Mouse (Mus musculus) MEL (cell line): Measurements from ENCODE around the gene Naa40. TPM values are rescaled to one million over a fixed set of nuclear protein-coding genes. Genes with fewer than 3 reads are reported as not detected.

Experiments used
- DNase-seq: peaks from one replicate; pipeline ENCODE4 v3.0.0; 2011; ENCODE audit warnings: low read depth, low spot score
- H3K27ac ChIP-seq: 2 replicates; pipeline ENCODE4 v1.5.1; 2012; ENCODE audit warnings: low read depth, mild to moderate bottlenecking, control low read depth, low read length, moderate library complexity; ENCODE audit not compliant: control insufficient read depth
- H3K27me3 ChIP-seq, 2 experiments: fragments of 150-350 bp in 1 of 2; sonication (generic) in 1 of 2; 2 replicates each; pipeline ENCODE4 v1.6.1; 2012; ENCODE audit warnings: low read length in 2 of 2, mild to moderate bottlenecking in 2 of 2, improper control_type of control experiment in 1 of 2, moderate library complexity in 1 of 2; ENCODE audit not compliant: insufficient read depth in 2 of 2, control insufficient read depth in 1 of 2
- H3K36me3 ChIP-seq, 2 experiments: 2 replicates each; pipeline ENCODE4 v1.6.1; 2012 to 2014; ENCODE audit warnings: low read length in 2 of 2, improper control_type of control experiment in 1 of 2, inconsistent platforms in 1 of 2, mild to moderate bottlenecking in 1 of 2; ENCODE audit not compliant: insufficient read depth in 2 of 2, control insufficient read depth in 1 of 2
- H3K4me1 ChIP-seq, 2 experiments: fragments of 150-350 bp in 1 of 2; sonication (generic) in 1 of 2; 2 replicates each; pipeline ENCODE4 v1.6.1; 2012; ENCODE audit warnings: low read length in 2 of 2, improper control_type of control experiment in 1 of 2, mild to moderate bottlenecking in 1 of 2; ENCODE audit not compliant: insufficient read depth in 2 of 2, control insufficient read depth in 1 of 2
- H3K4me3 ChIP-seq, 2 experiments: fragments of 150-350 bp in 1 of 2; sonication (generic) in 1 of 2; 2 replicates each; pipeline ENCODE4 v1.5.1; 2012; ENCODE audit warnings: low read depth in 2 of 2, low read length in 2 of 2, mild to moderate bottlenecking in 2 of 2, moderate library complexity in 2 of 2, control low read depth in 1 of 2, improper control_type of control experiment in 1 of 2; ENCODE audit not compliant: control insufficient read depth in 1 of 2, insufficient read depth in 1 of 2
- H3K79me2 ChIP-seq: 2 replicates; pipeline ENCODE4 v1.6.1; 2012; ENCODE audit warnings: mild to moderate bottlenecking, low read length, moderate library complexity; ENCODE audit not compliant: control insufficient read depth, poor library complexity, insufficient read depth
- H3K9ac ChIP-seq: 2 replicates; pipeline ENCODE4 v1.6.1; 2012; ENCODE audit warnings: low read depth, mild to moderate bottlenecking, control low read depth, low read length, moderate library complexity; ENCODE audit not compliant: control insufficient read depth, poor library complexity, severe bottlenecking
- H3K9me3 ChIP-seq: fragments of 150-350 bp; sonication (generic); replicated peaks from 2 replicates; pipeline ENCODE4 v1.6.1; 2012; ENCODE audit warnings: mild to moderate bottlenecking, low read length, improper control_type of control experiment, moderate library complexity; ENCODE audit not compliant: insufficient read depth
- BHLHE40 ChIP-seq: IDR thresholded peaks from 2 replicates; pipeline ENCODE4 v1.6.1; 2012; ENCODE audit warnings: low read depth, mild to moderate bottlenecking, inconsistent platforms, low read length, improper control_type of control experiment, borderline replicate concordance
- CHD1 ChIP-seq: IDR thresholded peaks from 2 replicates; pipeline ENCODE4 v1.6.1; 2012; ENCODE audit warnings: low read depth, mild to moderate bottlenecking, inconsistent platforms, low read length, improper control_type of control experiment
- CTCF ChIP-seq, 3 experiments: IDR thresholded peaks in 2 of 3; conservative IDR thresholded peaks in 1 of 3; 2 replicates each; pipeline ENCODE4 v1.5.1; 2011 to 2012; ENCODE audit warnings: low read length in 3 of 3, low read depth in 2 of 3, mild to moderate bottlenecking in 2 of 3, improper control_type of control experiment in 1 of 3, inconsistent platforms in 1 of 3, mixed read lengths in 1 of 3, moderate library complexity in 1 of 3; ENCODE audit not compliant: control insufficient read depth in 1 of 3, insufficient read depth in 1 of 3, poor library complexity in 1 of 3, severe bottlenecking in 1 of 3
- E2F4 ChIP-seq: IDR thresholded peaks from 2 replicates; pipeline ENCODE4 v1.6.1; 2011; ENCODE audit warnings: low read depth, low read length, improper control_type of control experiment, borderline replicate concordance
- EP300 ChIP-seq, 2 experiments: IDR thresholded peaks; 2 replicates each; pipeline ENCODE4 v1.6.1; 2011; ENCODE audit warnings: improper control_type of control experiment in 2 of 2, low read length in 2 of 2, low read depth in 1 of 2, mild to moderate bottlenecking in 1 of 2
- GABPA ChIP-seq: IDR thresholded peaks from 2 replicates; pipeline ENCODE4 v1.6.1; 2012; ENCODE audit warnings: low read depth, mild to moderate bottlenecking, inconsistent platforms, low read length, improper control_type of control experiment, moderate library complexity
- GATA1 ChIP-seq: IDR thresholded peaks from 2 replicates; pipeline ENCODE4 v1.6.1; 2011; ENCODE audit warnings: low read depth, low read length, improper control_type of control experiment
- KAT2A ChIP-seq: conservative IDR thresholded peaks from 2 replicates; pipeline ENCODE4 v1.6.1; 2012; ENCODE audit warnings: low read depth, low read length, improper control_type of control experiment, inconsistent platforms
- MAFK ChIP-seq: IDR thresholded peaks from 2 replicates; pipeline ENCODE4 v1.6.1; 2011; ENCODE audit warnings: low read depth, mild to moderate bottlenecking, low read length, improper control_type of control experiment, borderline replicate concordance
- MEF2A ChIP-seq: IDR thresholded peaks from 2 replicates; pipeline ENCODE4 v1.6.1; 2014; ENCODE audit warnings: low read depth, mild to moderate bottlenecking, inconsistent platforms, low read length, improper control_type of control experiment; ENCODE audit not compliant: poor library complexity, insufficient replicate concordance, severe bottlenecking; ENCODE audit errors: extremely low read depth
- MXI1 ChIP-seq: IDR thresholded peaks from 2 replicates; pipeline ENCODE4 v1.6.1; 2011; ENCODE audit warnings: mild to moderate bottlenecking, low read depth, low read length, improper control_type of control experiment
- MYB ChIP-seq: IDR thresholded peaks from 2 replicates; pipeline ENCODE4 v1.6.1; 2011; ENCODE audit warnings: mild to moderate bottlenecking, low read depth, low read length, improper control_type of control experiment
- MYC ChIP-seq: IDR thresholded peaks from 2 replicates; pipeline ENCODE4 v1.6.1; 2011; ENCODE audit warnings: low read depth, mild to moderate bottlenecking, low read length, improper control_type of control experiment, moderate library complexity
- NRF1 ChIP-seq: IDR thresholded peaks from 2 replicates; pipeline ENCODE4 v1.6.1; 2014; ENCODE audit warnings: low read depth, mild to moderate bottlenecking, inconsistent platforms, low read length, improper control_type of control experiment, moderate library complexity; ENCODE audit not compliant: poor library complexity, insufficient read depth, severe bottlenecking
- POLR2AphosphoS5 ChIP-seq: IDR thresholded peaks from 2 replicates; pipeline ENCODE4 v1.6.1; 2012; ENCODE audit warnings: low read depth, borderline replicate concordance, mild to moderate bottlenecking, inconsistent platforms, low read length, moderate library complexity, mixed read lengths
- RAD21 ChIP-seq: IDR thresholded peaks from 2 replicates; pipeline ENCODE4 v1.6.1; 2011; ENCODE audit warnings: mild to moderate bottlenecking, low read depth, low read length, improper control_type of control experiment
- RCOR1 ChIP-seq: IDR thresholded peaks from 2 replicates; pipeline ENCODE4 v1.6.1; 2012; ENCODE audit warnings: low read depth, mild to moderate bottlenecking, inconsistent platforms, low read length, improper control_type of control experiment
- SIN3A ChIP-seq: IDR thresholded peaks from 2 replicates; pipeline ENCODE4 v1.6.1; 2012; ENCODE audit warnings: low read length, improper control_type of control experiment, inconsistent platforms
- SMC3 ChIP-seq: IDR thresholded peaks from 2 replicates; pipeline ENCODE4 v1.6.1; 2011; ENCODE audit warnings: low read depth, low read length, improper control_type of control experiment
- TAL1 ChIP-seq: IDR thresholded peaks from 2 replicates; pipeline ENCODE4 v1.6.1; 2012; ENCODE audit warnings: mild to moderate bottlenecking, inconsistent platforms, low read length, moderate library complexity, mixed read lengths
- TBP ChIP-seq: IDR thresholded peaks from 2 replicates; pipeline ENCODE4 v1.8.0; 2011; ENCODE audit warnings: low read depth, low read length, improper control_type of control experiment
- USF1 ChIP-seq: IDR thresholded peaks from 2 replicates; pipeline ENCODE4 v1.6.1; 2014; ENCODE audit warnings: low read depth, mild to moderate bottlenecking, inconsistent platforms, low read length, improper control_type of control experiment, moderate library complexity
- ZC3H11A ChIP-seq: IDR thresholded peaks from 2 replicates; pipeline ENCODE4 v1.6.1; 2012; ENCODE audit warnings: low read depth, mild to moderate bottlenecking, inconsistent platforms, low read length, improper control_type of control experiment
- polyA plus RNA-seq, 2 experiments: library from polyadenylated mRNA; stranded (reverse) in 1 of 2; unstranded in 1 of 2; fragments of >175 nt in 1 of 2; fragments of >200 nt in 1 of 2; gene quantifications; 2 replicates each; pipeline versions ENCODE4 v1.2.1 to v1.2.4; 2012; ENCODE audit warnings: low replicate concordance in 2 of 2, low read depth in 1 of 2; ENCODE audit not compliant: insufficient read length in 2 of 2, insufficient read depth in 1 of 2, missing spikeins in 1 of 2
- total RNA-seq: library from RNA; depleted of rRNA; stranded (reverse); fragments of 300-350 nt; gene quantifications from 2 replicates; pipeline ENCODE4 v1.2.3, GENCODE M21; 2012

Naa40 gene
- total and polyA plus RNA-seq, 3 experiments, result 46.8 to 75.7 TPM; not detected in 1

GRCm38 (mm10) chr19:7218753-7219152, 22.2 kb downstream of the Naa40 start:
- Histone ChIP-seq H3K27me3 (no peaks in the 10 kb centered on the region), H3K4me1 (peaks cover 0 to 21% of the 10 kb centered on the region in 2 experiments; a peak in 2 of 4 replicates), H3K79me2 (peaks cover 33% of the 10 kb centered on the region), H3K36me3 (peaks cover 3 to 16% of the 10 kb centered on the region in 2 experiments; a peak in 3 of 4 replicates), H3K4me3 (peak overlapping the region; percentile 55 to 56), H3K9ac (peak overlapping the region; percentile 64), H3K9me3 (no peaks in the 10 kb centered on the region), H3K27ac (peak overlapping the region; percentile 68)
- no peak for TF ChIP-seq TAL1
- peak; percentile 94 for TF ChIP-seq TBP
- TF ChIP-seq ZC3H11A, result no peak
- DNase-seq, result no peak

- Histone ChIP-seq H3K4me3 (peak overlapping the region; percentile 55 to 56), H3K36me3 (peaks cover 3 to 16% of the 10 kb centered on the region in 2 experiments; a peak in 3 of 4 replicates), H3K27ac (peak overlapping the region; percentile 68), H3K9me3 (no peaks in the 10 kb centered on the region), H3K9ac (peak overlapping the region; percentile 64), H3K4me1 (peaks cover 0 to 21% of the 10 kb centered on the region in 2 experiments; a peak in 2 of 4 replicates), H3K27me3 (no peaks in the 10 kb centered on the region), H3K79me2 (peaks cover 33% of the 10 kb centered on the region)
- DNase-seq, result no peak
- peak; percentile 65; the same call in 1 of the 2 replicates for TF ChIP-seq MXI1
- no peak for TF ChIP-seq NRF1
Observed at GRCm38 (mm10) chr19:7217926-7218267, 23.1 kb downstream of the Naa40 start.

GRCm38 (mm10) chr19:7217162-7217925, 23.6 kb downstream of the Naa40 start, which contains the start of gene Cox8a:
Cox8a (minus strand) TSS chr19:7217616.
- Histone ChIP-seq H3K27ac (peak within 1 kb of the TSS; percentile 93), H3K36me3 (peaks cover 3 to 16% of the 10 kb centered on the region in 2 experiments; a peak in 3 of 4 replicates), H3K4me1 (peaks cover 0 to 21% of the 10 kb centered on the region in 2 experiments; a peak in 2 of 4 replicates), H3K79me2 (peaks cover 33% of the 10 kb centered on the region), H3K4me3 (peak within 1 kb of the TSS; percentile 66 to 97), H3K9ac (peak within 1 kb of the TSS; percentile 99), H3K27me3 (no peaks in the 10 kb centered on the region), H3K9me3 (no peaks in the 10 kb centered on the region)
- peak; percentile 99 for DNase-seq
- TF ChIP-seq MYB (no peak), GATA1 (no peak), BHLHE40 (no peak), MYC (peak; percentile 18; the same call in 1 of the 2 replicates), CHD1 (no peak), GABPA (no peak), TBP (peak; percentile 95), POLR2AphosphoS5 (no peak), RAD21 (no peak), RCOR1 (no peak), SMC3 (no peak), CTCF (IDR thresholded peaks at IDR 0.05 in 2 of 3, conservative IDR thresholded peaks at IDR 0.05 in 1 of 3; ENCODE audit: control insufficient read depth in 1 of 3, insufficient read depth in 1 of 3, low read depth in 2 of 3, low read length in 3 of 3, poor library complexity in 1 of 3, severe bottlenecking in 1 of 3) (no peak), KAT2A (no peak; the same call in 1 of the 2 replicates), MEF2A (no peak), EP300 (IDR thresholded peaks at IDR 0.05; ENCODE audit: low read depth in 1 of 2, low read length in 2 of 2) (no peak), MAFK (no peak), SIN3A (peak; percentile 93), E2F4 (peak; percentile 99), ZC3H11A (no peak), TAL1 (no peak), MXI1 (no peak; the same call in none of the 2 replicates), USF1 (no peak)
